8 mouse cellular contexts compared by ENCODE assay signal in genomic region chr16:93711411-93712188, GRCm38 (mm10). TPM values are rescaled to one million over a fixed set of nuclear protein-coding genes. Genes with fewer than 3 reads are reported as not detected.
DNase-seq lines count a peak whose midpoint lies in the region; ATAC-seq and TF ChIP-seq lines count a peak whose summit lies in the region.

Dop1b (plus strand) TSS chr16:93711904.

- H3K4me1 ChIP-seq in embryonic facial prominence, embryonic 13.5 days = peaks cover 15% of the 10 kb centered on the region
- no peaks in the 10 kb centered on the region; the same call in 1 of the 2 replicates for H3K4me1 ChIP-seq in kidney, adult 2 months (ENCODE audit: control insufficient read depth, insufficient read depth, low read length)
- peaks cover 9% of the 10 kb centered on the region for H3K4me1 ChIP-seq in limb, embryonic 12.5 days (replicated peaks)
- H3K4me1 ChIP-seq in midbrain, embryonic 15.5 days = peaks cover 16% of the 10 kb centered on the region
- H3K4me1 ChIP-seq in spleen, adult 2 months (ENCODE audit: control insufficient read depth, insufficient read depth, insufficient read length) = peaks cover 8% of the 10 kb centered on the region

- peak within 1 kb of the TSS; percentile 94 for H3K4me2 ChIP-seq in embryonic facial prominence, embryonic 13.5 days
- H3K4me2 ChIP-seq in limb, embryonic 12.5 days = peak within 1 kb of the TSS; percentile 94
- H3K4me2 ChIP-seq in midbrain, embryonic 15.5 days = peak within 1 kb of the TSS; percentile 59

- WGBS in embryonic facial prominence, embryonic 13.5 days = 1% methylated on average over 77 of the region's 77 CpGs
- under 1% methylated on average over 73 of the region's 77 CpGs for WGBS in kidney, adult 2 months
- under 1% methylated on average over 77 of the region's 77 CpGs for WGBS in limb, embryonic 12.5 days
- under 1% methylated on average over 75 of the region's 77 CpGs for WGBS in midbrain, embryonic 15.5 days
- WGBS in spleen, adult 2 months = under 1% methylated on average over 73 of the region's 77 CpGs

- peak within 1 kb of the TSS; percentile 77 for H3K4me3 ChIP-seq in embryonic facial prominence, embryonic 13.5 days
- peak within 1 kb of the TSS; percentile 88 for H3K4me3 ChIP-seq in kidney, adult 2 months (ENCODE audit: insufficient read depth, low read depth, low read length)
- peak within 1 kb of the TSS; percentile 78 for H3K4me3 ChIP-seq in limb, embryonic 12.5 days (replicated peaks)
- peak within 1 kb of the TSS; percentile 70 for H3K4me3 ChIP-seq in midbrain, embryonic 15.5 days
- H3K4me3 ChIP-seq in spleen, adult 2 months (ENCODE audit: extremely low read depth, insufficient read depth, insufficient read length) = peak within 1 kb of the TSS; percentile 87

- peak; percentile 90 for ATAC-seq in embryonic facial prominence, embryonic 13.5 days (ENCODE audit: insufficient number of reproducible peaks, insufficient read depth, low FRiP score, low TSS enrichment, low read depth)
- ATAC-seq in limb, embryonic 12.5 days (ENCODE audit: insufficient number of reproducible peaks, insufficient read depth, low FRiP score, low TSS enrichment, low read depth) = peak; percentile 89
- ATAC-seq in midbrain, embryonic 15.5 days (replicated peaks) = peak; percentile 87

- peaks cover 25% of the 10 kb centered on the region for H3K27me3 ChIP-seq in embryonic facial prominence, embryonic 13.5 days
- no peaks in the 10 kb centered on the region for H3K27me3 ChIP-seq in kidney, adult 2 months (replicated peaks; ENCODE audit: control insufficient read depth, insufficient read depth, low read length)
- H3K27me3 ChIP-seq in limb, embryonic 12.5 days = peaks cover 38% of the 10 kb centered on the region
- H3K27me3 ChIP-seq in midbrain, embryonic 15.5 days (replicated peaks) = peaks cover 7% of the 10 kb centered on the region
- H3K27me3 ChIP-seq in spleen, adult 2 months (ENCODE audit: control insufficient read depth, insufficient read depth, low read length) = no peaks in the 10 kb centered on the region

- peak; percentile 53 for TF ChIP-seq POLR2A in kidney, adult 2 months (IDR thresholded peaks at IDR 0.05; ENCODE audit: low read depth, low read length)
- peak; percentile 90 for TF ChIP-seq POLR2A in spleen, adult 2 months (IDR thresholded peaks at IDR 0.05; ENCODE audit: low read depth, low read length)

- no peaks in the 10 kb centered on the region for H3K9me3 ChIP-seq in embryonic facial prominence, embryonic 13.5 days
- no peaks in the 10 kb centered on the region for H3K9me3 ChIP-seq in limb, embryonic 12.5 days
- no peaks in the 10 kb centered on the region for H3K9me3 ChIP-seq in midbrain, embryonic 15.5 days

- DNase-seq in 3134 (ENCODE audit: extremely low read depth, insufficient read length, low spot score) = peak; percentile 99
- peak; percentile 100 for DNase-seq in adrenal gland, postnatal 36 days
- DNase-seq in heart, adult 18-20 months = peak; percentile 99 to 100
- peak; percentile 99 for DNase-seq in kidney, adult 2 months
- DNase-seq in spleen, adult 2 months (ENCODE audit: low read depth in 1 of 2, low spot score in 2 of 2) = peak; percentile 93 to 99

- no peak for TF ChIP-seq CTCF in kidney, adult 2 months (conservative IDR thresholded peaks at IDR 0.05; ENCODE audit: insufficient read depth, insufficient read length, low read depth, low read length)
- TF ChIP-seq CTCF in spleen, adult 2 months (IDR thresholded peaks at IDR 0.05; ENCODE audit: extremely low read depth, insufficient read depth, insufficient read length, insufficient replicate concordance) = no peak

- 0 out of 2 replicates have a peak within 1 kb of the TSS, but pooled peaks have one; percentile 23 for H3K27ac ChIP-seq in embryonic facial prominence, embryonic 13.5 days
- H3K27ac ChIP-seq in kidney, adult 2 months (ENCODE audit: insufficient read depth, low read depth, low read length) = peak within 1 kb of the TSS; percentile 28
- H3K27ac ChIP-seq in limb, embryonic 12.5 days = no peak within 1 kb of the TSS
- peak within 1 kb of the TSS; percentile 81 for H3K27ac ChIP-seq in midbrain, embryonic 15.5 days
- H3K27ac ChIP-seq in spleen, adult 2 months (ENCODE audit: insufficient read depth, low read length) = peak within 1 kb of the TSS; percentile 69

- H3K9ac ChIP-seq in embryonic facial prominence, embryonic 13.5 days = peak within 1 kb of the TSS; percentile 86
- peak within 1 kb of the TSS; percentile 75 for H3K9ac ChIP-seq in limb, embryonic 12.5 days (replicated peaks)
- peak within 1 kb of the TSS; percentile 74 for H3K9ac ChIP-seq in midbrain, embryonic 15.5 days

- no peaks in the 10 kb centered on the region for H3K36me3 ChIP-seq in embryonic facial prominence, embryonic 13.5 days
- H3K36me3 ChIP-seq in kidney, adult 2 months (ENCODE audit: control insufficient read depth, insufficient read depth, low read length) = no peaks in the 10 kb centered on the region
- H3K36me3 ChIP-seq in limb, embryonic 12.5 days = no peaks in the 10 kb centered on the region
- H3K36me3 ChIP-seq in midbrain, embryonic 15.5 days (replicated peaks) = no peaks in the 10 kb centered on the region
- peaks cover 4% of the 10 kb centered on the region for H3K36me3 ChIP-seq in spleen, adult 2 months (ENCODE audit: control insufficient read depth, insufficient read depth, low read length)

RNA-seq across cellular contexts. Expression of gene Dop1b, which starts in this region (rescaled TPM):
- 10 to 100 TPM; 16.4 to 16.7 TPM for total RNA-seq in adrenal gland, postnatal 36 days (2021)
- polyA plus RNA-seq in embryonic facial prominence, embryonic 13.5 days (2015; fragmentation: Nextera tagmentation; extraction: Ambion mirVana) = 11.8 and 16.4 TPM in 2 replicates
- 10 to 100 TPM; 15.9 to 16.9 TPM for total RNA-seq in heart, adult 18-20 months (2021)
- 23.8 and 28.2 TPM in 2 replicates for polyA plus RNA-seq in kidney, adult 2 months (2012; rRNA removed)
- 9.6 and 11.2 TPM in 2 replicates for polyA plus RNA-seq in limb, embryonic 12.5 days (2016; fragmentation: Nextera tagmentation; extraction: Ambion mirVana)
- polyA plus RNA-seq in midbrain, embryonic 15.5 days (2015; fragmentation: Nextera tagmentation; extraction: Ambion mirVana) = 40.9 and 43.8 TPM in 2 replicates
- polyA plus RNA-seq in spleen, adult 2 months (2012; rRNA removed) = 35.3 and 35.5 TPM in 2 replicates
